Mouse (Mus musculus) central nervous system, embryonic 18 days (tissue): ENCODE measurements around the gene Ankrd54. TPM values are rescaled to one million over a fixed set of nuclear protein-coding genes. Genes with fewer than 3 reads are reported as not detected.

Source experiments
- polyA plus RNA-seq: library from polyadenylated mRNA; depleted of rRNA; stranded (reverse); fragments of >200 nt; gene quantifications from 2 replicates; pipeline ENCODE4 v1.2.3, GENCODE M21; 2012; rRNA removed

Gene Ankrd54
- 49.4 and 57.3 TPM in 2 replicates for polyA plus RNA-seq

GRCm38 (mm10) chr15:79062376-79063159, at the start of gene Ankrd54:
Gene Ankrd54, minus strand, starts transcription at chr15:79062893.

GRCm38 (mm10) chr15:79108421-79109320, 46.0 kb upstream of the Ankrd54 start, which contains the start of gene Micall1:
Gene Micall1, plus strand, starts transcription at chr15:79108898.

GRCm38 (mm10) chr15:79074913-79075532, 12.3 kb upstream of the Ankrd54 start, which contains the start of gene Eif3l:
Gene Eif3l, plus strand, starts transcription at chr15:79075179.

GRCm38 (mm10) chr15:79041585-79041984, 21.1 kb downstream of the Ankrd54 start, which contains the start of gene Galr3:
Gene Galr3, plus strand, starts transcription at chr15:79041885.

GRCm38 (mm10) chr15:79028237-79028738, 34.4 kb downstream of the Ankrd54 start, which contains the start of gene H1f0:
Gene H1f0, plus strand, starts transcription at chr15:79028450.

Other genes starting within 250 kb of the Ankrd54 start
- gene Cdc42ep1, start 220.3 kb downstream of the Ankrd54 start, polyA plus RNA-seq: 9.2 and 10.9 TPM in 2 replicates
- 0.11 TPM in 1 of 2 replicates, not detected in the other for gene Lgals2, start 207.4 kb downstream of the Ankrd54 start, polyA plus RNA-seq
- 54.1 and 61.2 TPM in 2 replicates for gene Gga1, start 185.7 kb downstream of the Ankrd54 start, polyA plus RNA-seq
- gene Gm49510, start 163.2 kb downstream of the Ankrd54 start, polyA plus RNA-seq: not detected in 2 replicates
- gene Sh3bp1, start 163.1 kb downstream of the Ankrd54 start, polyA plus RNA-seq: 6.9 and 7.5 TPM in 2 replicates
- 167 and 168 TPM in 2 replicates for gene Pdxp, start 149.0 kb downstream of the Ankrd54 start, polyA plus RNA-seq
- 56.7 and 143 TPM in 2 replicates for gene Lgals1, start 136.2 kb downstream of the Ankrd54 start, polyA plus RNA-seq
- gene Nol12, start 128.0 kb downstream of the Ankrd54 start, polyA plus RNA-seq: 49.7 and 50.2 TPM in 2 replicates
- gene Triobp, start 115.2 kb downstream of the Ankrd54 start, polyA plus RNA-seq: 45.7 and 55.1 TPM in 2 replicates
- 142 and 150 TPM in 2 replicates for gene H1f0, start 34.4 kb downstream of the Ankrd54 start, polyA plus RNA-seq
- gene Galr3, start 21.0 kb downstream of the Ankrd54 start, polyA plus RNA-seq: 0.23 and 0.38 TPM in 2 replicates
- gene Eif3l, start 12.3 kb upstream of the Ankrd54 start, polyA plus RNA-seq: 154 and 158 TPM in 2 replicates
- gene Micall1, start 46.0 kb upstream of the Ankrd54 start, polyA plus RNA-seq: 27.8 and 34.1 TPM in 2 replicates
- 200 and 225 TPM in 2 replicates for gene Polr2f, start 78.1 kb upstream of the Ankrd54 start, polyA plus RNA-seq
- 15.0 and 16.4 TPM in 2 replicates for gene 1700088E04Rik, start 78.4 kb upstream of the Ankrd54 start, polyA plus RNA-seq
- gene Sox10, start 102.3 kb upstream of the Ankrd54 start, polyA plus RNA-seq: 15.4 and 21.4 TPM in 2 replicates
- 112 and 114 TPM in 2 replicates for gene Pick1, start 166.3 kb upstream of the Ankrd54 start, polyA plus RNA-seq
- gene Gm49486, start 166.5 kb upstream of the Ankrd54 start, polyA plus RNA-seq: 1.9 and 2.0 TPM in 2 replicates
- 0.23 and 0.49 TPM in 2 replicates for gene Slc16a8, start 191.9 kb upstream of the Ankrd54 start, polyA plus RNA-seq
- 4.0 and 5.5 TPM in 2 replicates for gene Baiap2l2, start 222.6 kb upstream of the Ankrd54 start, polyA plus RNA-seq